Mouse (Mus musculus): ENCODE measurements at regions not wholly inside any gene's neighbourhood (a gene's known extent, or its start where the extent isn't known, plus 50 kb on each side); places are given as distances from the start of the nearest gene placed in this dataset.

DNA sequence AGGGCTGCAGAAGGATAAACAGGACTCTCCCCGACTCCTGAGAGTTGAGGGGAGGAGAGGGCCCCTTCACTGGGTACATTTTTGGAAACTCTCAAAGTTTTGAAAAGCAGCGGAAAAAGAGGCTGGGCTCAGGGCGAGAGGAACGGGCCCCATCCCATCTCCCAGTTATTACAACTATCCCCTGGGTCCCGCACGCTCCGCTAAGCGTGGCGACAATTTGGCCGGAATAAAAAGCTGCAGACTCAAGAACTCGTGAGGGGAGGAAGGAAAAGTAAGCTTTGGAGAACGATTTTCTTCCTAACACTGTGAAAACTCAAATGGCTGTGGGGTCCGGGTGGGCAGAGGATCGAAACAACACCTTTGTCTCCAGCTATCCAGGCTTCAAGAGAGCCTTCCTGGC lies 611.4 kb upstream of the Sall1 start:
- TF ChIP-seq CTCF (conservative IDR thresholded peaks at IDR 0.05; ENCODE audit: insufficient read depth, insufficient read length, low read depth, low read length) (no peak), POLR2A (IDR thresholded peaks at IDR 0.05; ENCODE audit: low read depth, low read length) (no peak)

Data from kidney, adult 2 months (tissue).